Mouse (Mus musculus) megakaryocyte, embryonic 14.5 days (primary cell): ENCODE measurements around the gene Etl4. TPM values are rescaled to one million over a fixed set of nuclear protein-coding genes. Genes with fewer than 3 reads are reported as not detected.

Experiments
- H3K27me3 ChIP-seq: replicated peaks from 2 replicates; pipeline ENCODE3; 2012; ENCODE audit warnings: inconsistent platforms
- H3K36me3 ChIP-seq: replicated peaks from 2 replicates; pipeline ENCODE3; 2012; ENCODE audit warnings: low read length, inconsistent platforms, mixed read lengths
- H3K4me1 ChIP-seq: 2 replicates; pipeline ENCODE4 v1.6.1; 2012; ENCODE audit warnings: inconsistent platforms
- H3K4me3 ChIP-seq: replicated peaks from 2 replicates; pipeline ENCODE3; 2012; ENCODE audit warnings: moderate library complexity, mild to moderate bottlenecking, inconsistent platforms
- H3K9me3 ChIP-seq: 2 replicates; pipeline ENCODE4 v1.6.1; 2012; ENCODE audit warnings: inconsistent platforms
- FLI1 ChIP-seq: IDR thresholded peaks from 2 replicates; pipeline ENCODE4 v1.6.1; 2012; ENCODE audit warnings: low read length, inconsistent platforms, mixed read lengths
- GATA1 ChIP-seq: IDR thresholded peaks from 3 replicates; pipeline ENCODE4 v1.6.1; 2012; ENCODE audit warnings: mixed read lengths, low read length, inconsistent platforms, borderline replicate concordance
- polyA plus RNA-seq: library from polyadenylated mRNA; stranded (reverse); fragments of >175 nt; gene quantifications from 2 replicates; pipeline ENCODE4 v1.2.3, GENCODE M21; 2012; ENCODE audit warnings: low replicate concordance; ENCODE audit not compliant: insufficient read depth

The Etl4 gene
- polyA plus RNA-seq, 1 experiment: 0.12 TPM

DNA sequence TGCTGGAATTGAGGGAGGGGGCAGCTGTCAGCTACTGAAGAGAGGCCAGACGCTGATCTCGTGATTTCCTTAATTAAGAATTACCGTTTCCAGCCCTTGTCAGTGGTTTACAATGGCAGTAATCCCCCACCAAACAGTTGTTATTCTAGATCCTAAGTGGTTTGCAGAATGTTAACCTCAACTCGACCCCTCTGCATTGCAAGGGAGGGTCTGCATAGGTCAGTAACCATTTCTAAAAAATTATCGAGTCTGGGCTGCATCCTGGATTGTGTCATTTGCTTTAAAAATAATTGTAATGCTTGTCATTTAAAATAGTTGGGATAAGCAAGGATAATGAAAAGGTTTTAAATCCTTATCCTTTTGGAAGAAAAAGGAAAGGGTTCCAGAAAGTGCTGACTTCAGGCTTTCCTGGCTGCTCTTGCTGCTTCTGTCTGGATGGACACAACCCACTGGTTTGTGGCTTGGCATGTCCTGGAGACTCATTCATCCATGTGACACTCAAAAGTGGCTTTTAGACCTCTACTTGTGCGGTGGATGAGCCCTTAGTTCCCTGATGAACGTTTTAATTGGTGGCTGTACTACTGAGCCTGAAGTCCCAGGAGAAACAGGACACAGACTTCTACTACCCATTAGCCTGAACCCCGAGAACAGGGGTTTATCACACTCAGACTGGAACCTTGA lies 507.5 kb downstream of the Etl4 start:
- H3K27me3 ChIP-seq: no peaks in the 10 kb centered on the region
- H3K4me1 ChIP-seq: no peaks in the 10 kb centered on the region
- H3K36me3 ChIP-seq: no peaks in the 10 kb centered on the region
- no peak overlapping the region for H3K4me3 ChIP-seq
- 0 out of 2 replicates have a peak, but pooled peaks cover 8% of the 10 kb centered on the region for H3K9me3 ChIP-seq
- no peak for TF ChIP-seq GATA1
- no peak for TF ChIP-seq FLI1

DNA sequence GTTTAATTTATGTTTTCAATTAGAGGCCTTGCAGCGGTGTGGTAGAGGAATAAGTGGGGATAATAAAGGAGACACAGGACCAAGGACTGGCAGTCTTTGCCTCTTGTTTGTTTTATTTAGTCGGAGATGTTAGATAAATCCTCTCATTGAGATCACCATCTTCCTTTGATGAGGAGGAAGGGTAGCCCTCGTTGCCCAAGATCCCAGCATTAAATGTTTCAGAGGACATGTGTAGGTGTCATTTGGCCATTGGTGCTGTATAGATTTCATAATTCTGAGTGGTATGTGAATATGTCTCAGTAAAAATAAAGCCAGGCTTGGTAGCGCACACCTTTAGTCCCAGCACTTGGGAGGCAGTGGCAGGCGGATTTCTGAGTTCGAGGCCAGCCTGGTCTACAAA lies 508.4 kb downstream of the Etl4 start:
- Histone ChIP-seq H3K36me3 (no peaks in the 10 kb centered on the region), H3K4me3 (no peak overlapping the region), H3K9me3 (0 out of 2 replicates have a peak, but pooled peaks cover 8% of the 10 kb centered on the region), H3K27me3 (no peaks in the 10 kb centered on the region), H3K4me1 (no peaks in the 10 kb centered on the region)
- no peak for TF ChIP-seq FLI1
- TF ChIP-seq GATA1: no peak

DNA sequence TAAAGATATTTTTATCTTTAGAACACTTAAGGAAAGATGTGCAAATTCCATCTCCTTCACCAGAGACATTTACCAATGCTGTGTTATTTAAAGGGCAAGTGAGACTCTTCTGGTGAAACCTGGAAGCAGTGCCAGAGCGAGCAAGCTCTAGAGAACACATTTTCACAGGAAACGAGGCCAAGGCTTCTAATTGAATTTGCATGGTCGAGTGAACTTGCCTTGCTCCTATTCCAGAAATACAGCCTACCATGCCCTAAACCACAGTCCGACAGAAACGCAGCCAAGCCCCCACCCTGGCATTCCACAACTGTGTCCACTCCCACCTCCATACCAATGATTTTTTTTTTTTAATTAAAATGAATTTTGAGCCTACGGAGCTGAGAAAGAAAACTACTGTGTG lies 510.4 kb downstream of the Etl4 start:
- no peak for TF ChIP-seq GATA1
- TF ChIP-seq FLI1: no peak
- no peaks in the 10 kb centered on the region for H3K27me3 ChIP-seq
- 0 out of 2 replicates have a peak, but pooled peaks cover 8% of the 10 kb centered on the region for H3K9me3 ChIP-seq
- H3K4me1 ChIP-seq: no peaks in the 10 kb centered on the region
- H3K36me3 ChIP-seq: no peaks in the 10 kb centered on the region
- no peak overlapping the region for H3K4me3 ChIP-seq

DNA sequence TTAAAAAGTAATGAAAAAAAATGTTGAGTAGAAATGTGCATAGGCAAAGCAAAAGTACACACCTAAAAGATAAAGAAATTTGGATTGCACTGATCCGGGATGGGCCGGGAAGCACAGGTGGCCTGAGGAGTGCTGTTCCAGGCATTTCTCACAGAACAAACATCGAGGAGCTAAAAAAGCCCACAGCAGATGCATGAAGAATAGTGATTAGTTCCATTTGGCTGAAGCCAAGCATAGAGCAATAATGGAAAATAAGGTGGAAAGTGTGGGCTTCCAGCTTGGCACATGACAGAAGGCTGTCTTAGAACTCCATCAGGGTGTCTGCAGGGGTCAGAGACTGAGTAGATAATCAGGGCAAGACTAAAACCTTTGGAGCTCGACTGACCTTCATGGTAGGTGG lies 512.7 kb downstream of the Etl4 start:
- H3K27me3 ChIP-seq: no peaks in the 10 kb centered on the region
- TF ChIP-seq FLI1: no peak
- no peak for TF ChIP-seq GATA1

DNA sequence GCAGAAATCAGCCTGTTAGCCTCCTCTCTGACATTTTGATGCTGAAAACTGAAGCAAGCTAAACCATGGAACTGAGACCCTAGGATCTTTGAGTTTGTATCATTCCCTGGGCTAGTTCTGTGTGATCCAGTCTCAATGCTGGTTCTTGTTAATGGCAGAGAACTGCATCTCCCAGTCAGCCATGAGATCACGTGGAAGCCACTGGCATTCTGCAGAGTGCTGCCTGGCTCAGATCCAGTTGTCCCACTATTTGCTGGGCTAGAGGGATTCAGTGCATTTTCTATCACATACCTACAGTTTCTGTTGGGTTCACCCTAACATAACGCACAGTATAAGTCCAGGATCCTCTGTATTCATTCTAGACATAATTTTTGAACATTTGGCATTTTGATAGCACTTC lies 524.1 kb downstream of the Etl4 start:
- Histone ChIP-seq H3K4me1 (no peaks in the 10 kb centered on the region), H3K9me3 (peaks cover 4% of the 10 kb centered on the region; the same call in 1 of the 2 replicates), H3K27me3 (no peaks in the 10 kb centered on the region), H3K4me3 (no peak overlapping the region), H3K36me3 (no peaks in the 10 kb centered on the region)
- TF ChIP-seq GATA1 (no peak), FLI1 (no peak)

More for the DNA sequence above, 512.7 kb downstream of the Etl4 start:
- Histone ChIP-seq H3K4me3 (no peak overlapping the region), H3K9me3 (0 out of 2 replicates have a peak, but pooled peaks cover 8% of the 10 kb centered on the region), H3K4me1 (no peaks in the 10 kb centered on the region), H3K36me3 (no peaks in the 10 kb centered on the region)

DNA sequence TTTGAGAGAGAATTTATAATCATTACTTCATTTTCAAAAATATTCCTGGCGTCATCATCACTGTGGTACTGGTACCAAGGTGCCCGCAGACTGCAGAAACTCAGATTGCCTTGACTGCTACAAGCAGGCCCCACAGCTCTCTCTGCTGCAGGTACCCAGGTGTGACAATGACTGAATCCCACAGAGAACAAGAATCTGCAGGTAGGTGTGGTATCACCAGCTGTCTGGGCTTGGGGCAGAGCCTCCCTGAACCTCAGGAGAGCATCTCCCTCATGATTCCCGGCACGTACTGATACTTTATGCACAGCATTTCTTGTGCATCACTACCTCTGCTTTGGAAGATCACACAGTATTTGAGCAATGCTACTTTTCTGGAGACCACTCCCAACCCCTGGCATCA lies 526.0 kb downstream of the Etl4 start:
- Histone ChIP-seq H3K27me3 (no peaks in the 10 kb centered on the region), H3K4me1 (no peaks in the 10 kb centered on the region), H3K36me3 (no peaks in the 10 kb centered on the region), H3K4me3 (no peak overlapping the region), H3K9me3 (peaks cover 10% of the 10 kb centered on the region; the same call in 1 of the 2 replicates)
- TF ChIP-seq GATA1 (no peak), FLI1 (no peak)

DNA sequence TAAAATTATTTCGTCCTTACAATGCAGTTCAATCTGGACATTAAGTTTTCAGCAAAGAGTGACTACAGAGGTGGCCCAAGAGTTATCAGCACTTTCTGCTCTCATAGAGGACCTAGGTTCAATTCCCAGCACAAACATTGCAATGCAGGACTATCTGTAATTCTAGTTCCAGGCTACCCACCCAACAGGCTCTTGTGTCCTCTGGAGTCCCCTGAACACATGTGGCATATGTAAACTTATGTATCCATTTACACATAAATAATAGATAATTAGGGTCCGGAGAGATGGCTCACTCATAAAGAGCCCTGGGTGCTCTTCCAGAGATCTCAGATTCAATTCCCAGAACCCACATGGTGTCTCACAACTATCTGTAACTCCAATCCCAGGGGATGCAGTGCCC lies 533.2 kb downstream of the Etl4 start:
- peaks cover 8% of the 10 kb centered on the region for H3K4me1 ChIP-seq
- H3K27me3 ChIP-seq: no peaks in the 10 kb centered on the region
- TF ChIP-seq FLI1 (no peak), GATA1 (no peak)
- no peak overlapping the region for H3K4me3 ChIP-seq
- 0 out of 2 replicates have a peak, but pooled peaks cover 6% of the 10 kb centered on the region for H3K9me3 ChIP-seq
- no peaks in the 10 kb centered on the region for H3K36me3 ChIP-seq

DNA sequence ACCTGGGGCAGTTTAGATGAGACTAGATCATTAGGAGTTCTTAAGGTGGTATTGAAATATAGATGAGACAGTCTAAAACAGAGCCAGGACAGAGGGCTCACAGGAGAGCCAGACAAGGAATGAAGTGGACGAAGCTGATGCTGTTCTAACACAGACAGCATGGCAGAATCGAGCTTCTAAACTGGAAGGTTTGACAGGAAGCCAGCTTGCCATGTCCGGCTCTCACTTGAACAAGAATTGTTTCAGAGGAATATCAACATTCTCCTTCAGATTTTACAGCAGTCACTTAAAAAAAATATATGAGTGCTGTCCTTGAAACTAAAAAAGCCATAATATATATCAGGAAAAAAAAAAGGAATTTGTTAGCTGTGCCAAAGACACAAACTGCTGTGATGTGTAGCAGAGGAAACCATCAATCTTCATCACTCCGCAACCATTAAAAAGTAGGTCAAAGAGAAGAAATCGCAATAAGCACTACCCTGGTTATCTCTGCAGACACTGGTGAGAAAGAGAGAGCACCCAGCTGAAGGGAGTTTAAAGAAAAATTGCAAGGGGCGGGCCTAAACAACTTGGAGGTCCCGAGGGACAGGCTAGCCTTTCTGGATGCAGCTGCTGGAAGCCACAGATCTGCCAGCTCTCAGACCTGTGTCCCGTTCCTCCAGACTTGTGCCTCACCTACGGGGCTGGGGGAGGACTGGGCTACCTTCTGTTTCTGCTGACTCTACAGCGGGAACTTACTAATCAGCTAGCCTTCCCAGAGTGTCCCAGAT lies 534.3 kb downstream of the Etl4 start:
- H3K4me1 ChIP-seq: peaks cover 8% of the 10 kb centered on the region
- H3K4me3 ChIP-seq: no peak overlapping the region
- 0 out of 2 replicates have a peak, but pooled peaks cover 6% of the 10 kb centered on the region for H3K9me3 ChIP-seq
- H3K27me3 ChIP-seq: no peaks in the 10 kb centered on the region
- no peaks in the 10 kb centered on the region for H3K36me3 ChIP-seq
- no peak for TF ChIP-seq FLI1
- no peak for TF ChIP-seq GATA1

DNA sequence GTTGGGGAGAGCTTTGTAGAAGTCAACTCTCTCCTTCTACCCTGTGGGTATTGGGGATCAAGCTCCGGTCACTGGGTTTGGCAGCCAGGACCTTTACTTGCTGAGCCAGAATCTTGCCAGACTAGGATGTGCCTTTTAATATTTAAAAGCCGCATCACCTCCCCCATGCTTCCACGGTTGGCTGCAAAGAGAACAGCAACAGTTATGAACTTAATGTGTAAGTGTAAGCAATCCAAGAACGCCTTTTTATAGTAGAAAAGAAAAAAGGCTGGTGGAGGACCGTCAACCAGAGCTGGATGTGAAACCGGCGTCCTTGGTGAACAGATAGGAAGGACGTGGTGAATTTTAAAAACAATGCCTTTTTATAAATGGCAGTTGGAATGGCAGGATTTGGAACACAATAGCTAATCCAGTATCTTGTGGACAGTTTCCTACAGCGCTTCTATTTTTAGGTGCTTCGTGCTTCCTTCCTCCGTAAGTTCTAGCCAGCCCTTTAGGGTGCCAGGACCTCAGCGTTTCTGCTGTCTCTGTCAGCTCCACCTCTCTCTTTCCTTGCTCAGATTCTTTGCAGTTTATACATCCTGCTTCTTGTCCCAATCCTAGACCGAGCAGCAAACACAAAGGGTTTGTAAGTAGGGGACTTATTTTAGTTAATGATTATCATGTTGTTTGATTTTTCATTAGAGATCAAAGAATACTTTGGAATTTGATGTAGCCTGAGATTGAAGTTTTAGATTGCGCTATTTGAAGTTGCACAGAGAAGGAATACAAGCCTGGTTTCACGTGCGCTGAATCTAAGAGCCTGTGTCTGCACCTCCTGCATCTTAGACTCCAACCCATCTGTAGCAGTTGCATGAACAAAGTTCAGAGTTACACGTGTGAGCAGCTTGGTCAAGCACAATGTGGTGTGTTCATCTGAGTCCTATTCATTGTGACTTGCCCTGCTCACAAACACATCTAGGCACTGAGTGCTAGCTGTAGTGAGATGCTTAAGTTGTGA lies 535.9 kb downstream of the Etl4 start:
- no peak overlapping the region for H3K4me3 ChIP-seq
- H3K36me3 ChIP-seq: no peaks in the 10 kb centered on the region
- no peaks in the 10 kb centered on the region for H3K27me3 ChIP-seq
- peaks cover 8% of the 10 kb centered on the region for H3K4me1 ChIP-seq
- 0 out of 2 replicates have a peak, but pooled peaks cover under 1% of the 10 kb centered on the region for H3K9me3 ChIP-seq
- TF ChIP-seq GATA1 (no peak), FLI1 (no peak)
